Mouse (Mus musculus) frontal cortex, adult (tissue): Measurements from ENCODE around the gene 6430531B16Rik.
A peak's percentile ranks its signal among the peaks of the same experiment; 100 is the strongest.

Experiments
- ATAC-seq: cut with Nextera tagmentation; 2 replicates; pipeline ENCODE4 v1.9.2; 2017; ENCODE audit warnings: mild to moderate bottlenecking, moderate library complexity, mixed read lengths; ENCODE audit not compliant: low TSS enrichment

Gene 6430531B16Rik

DNA sequence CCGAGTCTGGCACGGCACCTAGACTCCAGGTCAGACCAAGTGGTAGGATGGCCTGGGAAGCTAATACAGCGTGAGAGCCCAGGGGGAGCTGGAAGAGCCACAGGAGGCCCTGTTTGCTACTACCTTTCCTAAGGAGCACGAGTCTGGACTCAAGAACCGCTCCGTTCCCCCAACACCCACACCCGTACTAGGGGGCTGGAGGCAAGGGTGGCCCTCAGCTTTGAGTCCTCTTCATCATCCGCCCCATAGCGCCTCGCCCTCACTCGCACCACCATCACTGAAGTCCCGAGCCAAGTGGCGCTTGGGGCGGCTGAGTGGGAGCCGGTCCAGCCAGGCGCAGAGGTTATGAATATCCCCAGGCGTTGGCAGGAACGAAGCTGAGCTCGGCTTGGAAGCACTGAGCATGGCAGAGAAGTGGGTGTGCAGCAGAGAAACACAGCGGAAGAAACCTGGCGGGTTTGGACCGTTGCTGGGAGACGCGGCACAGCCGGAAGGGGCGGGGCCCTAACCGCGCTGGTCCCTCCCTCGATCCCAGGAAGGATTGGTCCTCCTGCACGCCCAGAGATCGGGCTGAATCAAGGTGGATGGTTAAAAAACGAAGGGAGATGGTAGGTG lies at the start of gene 6430531B16Rik:
Gene 6430531B16Rik, minus strand, starts transcription at position 478 of the 615 bp plus-strand sequence.
- peak; percentile 98 for ATAC-seq

DNA sequence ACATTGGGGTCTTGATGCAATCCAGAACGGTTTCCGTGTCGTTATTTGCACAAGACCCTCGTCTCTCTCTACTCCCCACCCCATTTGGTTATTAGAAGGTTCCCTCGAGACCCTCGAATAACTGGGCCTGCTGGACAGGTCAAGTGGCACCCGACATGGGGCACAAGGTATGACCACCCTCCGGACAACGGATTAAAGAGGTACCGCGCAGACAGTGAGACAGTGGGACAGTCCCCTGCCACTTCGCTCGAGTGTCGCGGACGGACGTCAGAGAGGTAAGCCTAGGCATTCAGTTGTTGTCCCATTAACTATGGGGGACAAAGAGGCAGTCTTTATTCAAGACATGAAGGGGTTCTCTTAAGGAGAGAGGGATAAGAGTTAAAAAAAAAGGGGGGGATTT lies 32.8 kb upstream of the 6430531B16Rik start:
- no peak for ATAC-seq

DNA sequence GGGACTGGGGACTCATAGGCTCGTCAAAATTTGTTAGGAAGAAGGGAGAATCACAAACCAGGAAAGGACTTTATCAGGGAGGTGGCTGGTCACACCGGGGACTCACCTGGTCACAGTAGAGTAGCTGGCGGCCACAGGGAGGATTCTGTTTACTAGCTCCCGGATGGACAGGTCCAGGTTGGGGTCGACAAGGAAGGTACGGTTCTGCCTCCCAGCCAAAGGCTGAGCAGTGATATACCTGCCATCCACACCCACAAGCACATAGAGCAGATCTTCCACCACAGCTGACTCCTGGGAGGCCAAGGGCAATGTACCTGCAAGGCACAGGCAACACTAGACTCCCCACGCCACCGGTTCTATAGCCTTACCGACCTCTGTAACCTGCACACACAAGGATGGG lies 29.2 kb upstream of the 6430531B16Rik start:
- no peak for ATAC-seq

DNA sequence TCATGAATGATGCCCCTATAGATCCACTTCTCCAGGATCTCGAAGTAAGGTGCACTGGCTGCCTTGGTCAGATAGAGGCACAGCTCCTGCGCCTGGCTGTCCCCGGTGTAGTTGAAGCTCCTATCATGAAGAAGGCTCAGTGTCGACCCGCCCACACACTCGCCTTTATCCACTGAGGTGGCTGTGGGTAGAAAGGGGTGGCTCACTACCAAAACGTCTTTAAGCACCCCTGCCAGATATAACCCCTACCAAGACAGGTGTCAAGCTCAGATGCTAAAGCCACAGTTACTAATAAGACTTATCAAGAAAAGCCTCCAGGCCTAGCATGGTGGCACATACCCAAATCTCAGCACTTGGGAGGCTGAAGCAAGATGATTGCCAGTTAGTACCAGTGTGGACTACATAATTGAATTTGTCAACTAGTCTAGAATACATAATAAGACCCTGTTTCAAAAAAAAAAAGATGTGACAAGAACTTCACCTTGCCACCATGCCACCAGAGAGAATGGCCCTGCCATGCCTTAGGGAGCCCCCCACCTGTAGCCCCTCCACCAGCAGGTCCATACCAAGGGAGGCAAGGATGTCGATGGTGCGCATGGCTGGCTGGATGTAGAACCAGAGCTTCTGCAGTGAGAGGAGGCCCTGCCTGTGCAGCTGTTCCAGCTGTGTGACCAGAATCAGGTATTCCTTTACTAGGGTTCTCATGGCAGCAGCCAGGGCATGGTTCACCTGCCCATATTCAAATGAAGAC lies 28.5 kb upstream of the 6430531B16Rik start:
- ATAC-seq: no peak

GRCm38 (mm10) chr7:140004666-140005065 lies 26.1 kb upstream of the 6430531B16Rik start:
- ATAC-seq: no peak

- ATAC-seq: no peak
These were observed 22.7 kb upstream of the 6430531B16Rik start for GRCm38 (mm10) chr7:140001086-140001740.

DNA sequence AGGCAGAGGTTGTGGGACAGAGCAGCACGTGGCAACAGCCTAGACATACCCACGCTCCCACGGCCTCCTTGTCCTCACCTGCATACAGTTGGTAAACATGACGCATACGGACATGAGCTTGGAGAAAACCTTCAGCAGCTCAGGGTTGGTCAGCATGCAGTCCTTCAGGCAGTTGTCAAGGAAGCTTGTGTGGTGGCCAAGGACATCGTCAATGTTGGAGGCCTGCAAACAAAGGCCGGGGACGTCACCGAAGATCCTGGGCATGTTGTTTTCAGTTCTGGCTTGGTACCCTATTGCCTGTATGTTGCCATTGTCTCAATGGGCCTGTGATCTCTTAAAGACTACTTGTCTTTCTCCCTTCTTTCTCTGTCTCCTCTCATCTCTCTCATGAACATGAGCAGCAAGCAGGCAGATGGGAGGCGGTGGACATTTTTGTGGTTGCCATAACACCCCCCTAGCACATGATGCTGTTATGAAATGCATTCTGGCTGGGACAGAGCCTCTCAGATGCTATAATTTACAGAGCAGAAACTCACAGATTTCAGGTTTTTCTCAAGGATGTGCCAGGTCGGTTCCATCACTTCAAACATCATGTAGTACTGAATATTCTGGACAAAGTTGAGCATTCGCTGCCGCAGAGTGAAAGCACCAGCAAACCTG lies 20.3 kb upstream of the 6430531B16Rik start:
- peak; percentile 75 for ATAC-seq

GRCm38 (mm10) chr7:139994676-139995075 lies 16.1 kb upstream of the 6430531B16Rik start:
- peak; percentile 50 for ATAC-seq

- no peak for ATAC-seq
These were observed 15.6 kb upstream of the 6430531B16Rik start for GRCm38 (mm10) chr7:139994202-139994601.

GRCm38 (mm10) chr7:139993532-139993931 lies 15.0 kb upstream of the 6430531B16Rik start:
- ATAC-seq: no peak

DNA sequence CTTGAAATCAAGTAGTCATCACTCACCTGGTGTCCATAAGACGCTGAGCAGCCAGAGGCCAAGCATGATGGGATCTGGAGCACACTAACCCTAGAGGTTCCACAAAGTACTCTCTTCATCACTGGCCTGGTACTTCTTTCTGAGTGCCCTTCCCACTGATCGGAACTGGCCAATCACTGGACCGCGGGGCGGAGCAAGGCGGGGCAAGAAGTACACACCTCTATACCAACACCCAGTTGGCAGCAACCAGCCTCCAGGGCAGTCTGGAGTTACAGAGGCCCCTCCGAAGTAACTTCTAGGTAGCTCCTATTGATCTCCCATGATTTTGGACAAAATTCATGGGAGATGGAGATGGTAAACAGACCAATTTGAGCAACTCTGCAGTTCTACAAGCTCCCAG lies 13.9 kb upstream of the 6430531B16Rik start, which contains the start of gene Adam8:
Gene Adam8, minus strand, starts transcription at position 157 of the 400 bp plus-strand sequence.
- no peak for ATAC-seq

DNA sequence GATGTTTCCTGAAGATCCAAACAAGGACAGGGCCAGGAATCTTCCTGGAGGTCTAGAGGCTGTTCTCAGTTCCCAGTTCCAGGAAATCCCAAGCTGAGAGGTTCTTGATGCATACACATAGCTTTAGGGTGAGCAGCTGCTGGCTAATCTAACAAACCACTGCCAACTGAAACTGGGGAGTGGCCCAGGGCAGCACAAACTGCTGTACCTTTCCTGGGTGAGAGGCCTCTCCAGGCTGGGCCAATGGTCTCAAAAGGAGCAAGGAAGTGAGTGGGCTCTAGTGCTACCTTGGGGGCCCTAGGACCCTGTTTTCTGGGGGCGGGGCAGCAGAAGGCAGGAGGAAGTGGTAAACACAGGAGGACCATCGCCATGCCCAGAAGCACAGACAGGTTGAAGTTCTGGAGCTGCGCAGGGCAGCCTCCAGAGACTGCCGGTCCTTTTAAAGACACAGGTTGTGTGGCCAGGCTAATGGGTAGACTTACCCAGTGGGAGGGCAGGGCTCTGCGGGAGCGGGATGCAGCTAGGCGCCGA lies 12.4 kb upstream of the 6430531B16Rik start:
- no peak for ATAC-seq

GRCm38 (mm10) chr7:139988272-139988671 lies 9.7 kb upstream of the 6430531B16Rik start:
- no peak for ATAC-seq

GRCm38 (mm10) chr7:139984505-139984904 lies 6.0 kb upstream of the 6430531B16Rik start:
- no peak for ATAC-seq

- no peak for ATAC-seq
These were observed 3.5 kb upstream of the 6430531B16Rik start for GRCm38 (mm10) chr7:139982058-139982457.

DNA sequence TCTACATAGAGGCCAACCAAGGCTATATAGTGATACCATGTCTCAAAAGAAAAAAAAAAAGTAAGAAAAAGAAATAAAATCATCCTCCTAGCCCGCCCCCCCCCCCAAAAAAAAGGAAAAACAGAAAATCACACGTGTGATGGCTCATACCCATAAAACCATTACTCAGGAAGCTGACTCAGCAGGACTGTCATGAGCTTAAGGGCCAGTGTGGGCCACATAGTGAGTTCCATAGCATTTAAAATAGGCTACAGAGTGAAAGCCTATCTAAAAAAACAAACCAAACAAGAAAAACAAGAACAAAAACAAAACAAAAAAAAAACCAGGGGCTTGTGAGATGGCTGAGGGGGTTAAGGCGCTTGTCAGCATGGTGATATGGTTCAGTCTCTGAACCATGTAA lies 2.2 kb upstream of the 6430531B16Rik start:
- no peak for ATAC-seq

DNA sequence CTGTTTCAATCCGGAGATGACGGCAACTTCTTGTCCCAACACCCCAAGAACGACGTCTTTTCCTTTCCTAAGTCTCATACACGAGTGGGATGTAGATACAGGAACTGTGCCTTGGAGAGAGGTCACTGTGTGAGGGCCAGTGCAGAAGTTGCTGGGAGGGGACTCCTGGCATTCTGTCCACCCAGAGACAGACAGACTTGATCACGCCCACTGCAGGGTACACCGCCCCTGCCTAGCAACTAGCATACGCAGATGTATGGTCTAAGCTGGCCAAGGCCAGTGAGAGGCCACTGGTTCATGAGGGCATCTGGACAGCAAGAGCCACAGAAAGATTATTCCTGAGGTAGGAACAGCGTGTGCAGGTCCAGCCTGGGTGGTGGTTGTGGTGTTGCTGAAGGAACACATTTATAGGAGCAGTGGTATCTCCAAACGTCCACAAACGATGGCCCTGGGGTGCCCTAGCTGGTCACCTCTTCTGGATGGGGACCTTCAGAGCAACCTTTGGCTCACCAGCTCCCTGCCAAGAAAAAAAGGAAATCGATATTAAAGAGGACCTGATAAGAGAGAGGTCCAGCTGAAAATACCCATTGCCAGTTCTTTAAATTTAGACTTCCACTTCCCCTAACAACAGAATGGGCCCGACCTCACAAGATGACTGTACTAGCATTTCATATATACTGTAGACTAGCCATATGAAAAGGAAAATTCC lies 610 bp upstream of the 6430531B16Rik start:
- peak; percentile 44 for ATAC-seq

- no peak for ATAC-seq
These were observed 3.1 kb downstream of the 6430531B16Rik start for GRCm38 (mm10) chr7:139975471-139975870.

GRCm38 (mm10) chr7:139974307-139974706 lies 4.2 kb downstream of the 6430531B16Rik start:
- no peak for ATAC-seq

- no peak for ATAC-seq
These were observed 5.6 kb downstream of the 6430531B16Rik start for GRCm38 (mm10) chr7:139972923-139973331.

GRCm38 (mm10) chr7:139971436-139971835 lies 7.1 kb downstream of the 6430531B16Rik start:
- peak; percentile 39; the same call in 1 of the 2 replicates for ATAC-seq
